Mouse (Mus musculus) embryo, embryonic 10.5 days (tissue): ENCODE results near the gene Gm10203.
"Not testable (repeated sequence)": the region's sequence is repeated elsewhere in the genome, so short reads cannot be mapped to it uniquely, and the experiment has no call there.

Experiments
- DNase-seq: peaks from one replicate; pipeline ENCODE4 v3.0.0-alpha.2; 2015; ENCODE audit warnings: low spot score

The Gm10203 gene

GRCm38 (mm10) chr6:149134391-149135150 lies 4.6 kb downstream of the Gm10203 start:
- peak; percentile 50 for DNase-seq

DNA sequence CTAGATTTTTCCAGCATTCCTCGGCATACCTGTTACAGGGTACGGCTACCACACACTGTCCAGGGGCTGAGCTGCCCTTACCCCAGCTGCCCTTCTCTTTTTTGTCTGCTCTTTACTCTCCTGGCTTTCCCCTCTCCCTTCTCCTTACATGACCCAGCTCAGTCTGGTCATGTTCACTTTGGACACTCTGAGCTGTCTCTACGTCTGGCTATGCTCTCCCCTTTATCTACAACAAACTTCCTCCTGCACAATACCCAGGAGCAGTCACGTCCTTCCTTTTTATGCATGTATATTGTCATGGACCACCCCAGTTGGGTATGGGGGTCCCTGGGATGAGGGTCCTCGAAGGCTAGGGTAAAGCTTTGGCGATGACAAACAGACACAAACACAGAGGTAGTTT lies 5.7 kb downstream of the Gm10203 start:
- no peak for DNase-seq

DNA sequence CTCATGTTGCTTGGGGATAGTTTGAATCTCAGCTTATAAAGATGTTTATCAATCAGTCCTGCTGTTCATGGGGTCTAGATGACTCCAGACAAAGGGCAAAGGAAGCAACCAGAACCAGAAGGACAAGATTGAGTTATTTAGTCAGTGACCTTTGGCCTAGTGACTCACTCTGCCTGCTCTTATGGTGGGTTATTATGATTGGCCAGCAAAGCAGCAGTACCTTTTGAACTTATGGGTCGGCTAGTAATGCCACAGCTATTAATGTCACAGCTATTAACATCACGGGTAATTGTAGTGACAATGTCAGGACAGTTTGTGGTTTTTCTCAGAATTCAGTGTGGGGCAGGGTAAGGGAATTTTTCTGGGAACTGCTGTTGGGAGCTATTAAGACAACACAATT lies 8.0 kb downstream of the Gm10203 start:
- DNase-seq, result no peak

GRCm38 (mm10) chr6:149139011-149139410 lies 9.0 kb downstream of the Gm10203 start:
- no peak for DNase-seq

DNA sequence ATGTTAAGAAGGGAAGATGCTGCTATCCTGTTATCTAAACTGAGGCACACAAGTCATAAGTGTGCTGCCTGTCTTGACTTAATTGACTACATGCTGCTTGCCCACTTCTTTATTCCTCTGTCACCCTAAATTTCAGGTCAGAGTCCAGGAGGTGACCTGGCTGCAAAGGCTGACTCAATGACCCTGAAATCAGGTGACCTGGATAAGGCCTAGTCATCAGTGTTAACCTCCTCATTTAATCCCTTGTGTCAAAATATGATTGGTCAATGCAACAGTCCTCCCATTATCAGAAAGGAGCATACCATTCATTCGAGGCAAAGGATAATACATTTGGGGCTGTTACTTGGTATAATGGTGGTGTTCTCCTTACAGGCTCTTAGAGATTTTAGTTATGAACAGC lies 9.5 kb downstream of the Gm10203 start, which contains the start of gene Etfbkmt:
Gene Etfbkmt, plus strand, starts transcription at position 379 of the 400 bp plus-strand sequence.
- no peak for DNase-seq

DNA sequence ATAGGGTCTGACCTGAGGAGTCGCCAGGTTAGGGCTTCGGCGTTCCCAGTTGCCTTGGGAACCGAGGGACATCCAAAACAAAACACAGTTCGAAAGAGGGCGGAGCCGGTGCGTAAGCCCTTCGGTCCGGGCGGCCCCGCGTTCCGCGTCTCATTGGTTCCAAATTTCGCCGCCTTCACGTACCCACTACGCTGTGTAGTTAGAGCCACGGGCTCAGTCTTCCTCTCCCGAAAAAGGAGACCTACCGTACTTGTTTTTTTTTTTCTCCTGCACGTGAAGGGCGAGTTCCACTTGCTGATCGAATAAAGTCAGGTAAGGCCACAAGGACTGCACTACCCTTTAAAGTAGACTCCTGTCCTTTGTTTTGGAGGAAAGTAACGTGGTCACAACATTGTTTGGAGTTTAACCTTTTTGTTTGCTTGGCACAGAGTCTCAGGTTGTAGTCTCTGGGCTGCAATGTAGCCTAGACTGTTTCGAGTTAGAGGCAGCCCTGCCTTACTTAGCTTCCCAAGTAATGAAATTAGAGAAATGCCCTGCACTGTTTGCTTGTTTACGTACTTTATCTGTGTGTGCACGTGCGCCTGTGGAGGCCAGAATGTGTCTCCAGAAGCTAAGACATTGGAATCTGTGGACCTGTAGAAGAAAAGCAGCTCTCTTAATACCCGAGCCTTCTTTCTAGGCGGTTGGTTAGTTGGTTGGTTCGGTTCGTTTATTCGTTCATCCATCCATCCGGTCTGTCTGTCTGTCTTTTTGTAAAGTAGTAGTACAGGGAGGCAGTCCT lies 11.6 kb downstream of the Gm10203 start:
- DNase-seq, result peak; percentile 95

DNA sequence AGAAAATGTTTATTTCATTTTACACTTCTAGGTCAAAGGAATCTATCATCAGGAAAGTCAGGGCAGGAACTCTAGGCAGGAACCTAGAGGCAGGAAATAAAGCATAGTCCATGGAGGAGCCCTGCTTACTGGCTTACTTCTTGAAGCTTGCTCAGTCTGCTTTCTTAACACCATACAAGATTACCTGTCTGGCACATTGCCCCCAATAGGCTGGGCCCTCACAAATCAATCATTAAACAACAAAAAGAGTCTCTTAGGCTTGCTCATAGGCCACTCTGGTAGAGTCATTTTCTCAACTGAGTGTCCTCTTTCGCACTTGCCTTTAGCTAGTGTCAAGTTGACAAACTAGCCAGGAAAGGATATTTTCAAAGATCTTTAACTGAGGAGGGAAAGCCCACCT lies 15.2 kb downstream of the Gm10203 start:
- DNase-seq, result no peak

DNA sequence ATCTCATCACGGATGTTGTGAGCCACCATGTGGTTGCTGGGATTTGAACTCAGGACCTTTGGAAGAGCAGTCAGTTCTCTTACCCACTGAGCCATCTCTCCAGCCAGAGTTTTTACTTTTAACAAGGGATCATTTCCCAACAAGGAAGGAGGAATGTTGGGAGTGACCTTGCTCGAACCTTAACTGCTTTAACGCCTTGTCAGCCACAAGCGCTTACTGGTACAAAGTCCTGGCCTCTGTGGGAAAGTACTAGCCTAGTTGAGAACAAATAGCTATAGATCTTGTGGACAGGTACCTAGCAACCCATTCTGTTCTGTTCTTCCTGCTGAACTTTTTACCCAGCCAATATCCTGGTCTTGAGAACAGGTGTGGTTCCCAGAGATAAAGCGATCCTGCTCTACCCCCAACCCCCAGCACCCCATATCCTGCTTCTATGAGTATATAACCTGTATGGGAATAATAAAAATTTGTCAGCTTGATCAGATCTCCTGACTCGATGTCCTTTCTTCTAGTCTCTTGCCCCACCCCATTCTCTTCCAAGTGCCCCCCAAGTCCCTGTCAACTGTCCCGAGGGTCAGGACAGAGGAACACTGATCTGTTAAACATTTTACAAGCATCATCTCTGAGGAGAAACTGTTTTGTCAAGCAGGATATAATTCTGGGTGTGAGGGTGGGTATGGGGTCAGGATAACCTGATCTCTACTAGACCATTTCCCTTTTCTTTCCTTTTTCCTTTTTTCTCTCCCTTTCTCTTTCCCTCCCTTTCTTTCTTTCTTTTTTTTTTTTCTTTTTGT lies 18.7 kb downstream of the Gm10203 start:
- DNase-seq, result no peak

DNA sequence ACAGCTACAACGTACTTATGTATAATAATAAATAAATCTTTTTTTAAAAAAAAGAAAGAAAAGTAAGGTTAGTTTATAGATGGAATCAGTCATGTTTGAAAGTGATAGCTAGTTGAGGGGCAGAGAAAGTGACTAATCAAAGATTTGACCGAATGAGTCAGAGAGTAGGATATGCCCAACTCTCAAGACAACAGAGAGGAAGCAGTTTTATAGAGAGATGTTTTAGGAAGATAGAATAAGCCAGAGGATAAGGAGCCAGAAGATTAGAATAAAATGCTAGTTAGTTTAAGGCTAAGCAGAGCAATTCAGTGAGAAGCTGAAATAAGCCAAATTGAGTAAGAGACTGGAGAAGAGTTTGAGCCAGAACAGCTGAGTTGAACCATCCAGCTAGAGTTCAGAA lies 22.1 kb downstream of the Gm10203 start:
- no peak for DNase-seq

- no peak for DNase-seq
Measured at GRCm38 (mm10) chr6:149153473-149154115, 23.6 kb downstream of the Gm10203 start.

GRCm38 (mm10) chr6:149154116-149155030 lies 24.4 kb downstream of the Gm10203 start:
- peak; percentile 43 for DNase-seq

DNA sequence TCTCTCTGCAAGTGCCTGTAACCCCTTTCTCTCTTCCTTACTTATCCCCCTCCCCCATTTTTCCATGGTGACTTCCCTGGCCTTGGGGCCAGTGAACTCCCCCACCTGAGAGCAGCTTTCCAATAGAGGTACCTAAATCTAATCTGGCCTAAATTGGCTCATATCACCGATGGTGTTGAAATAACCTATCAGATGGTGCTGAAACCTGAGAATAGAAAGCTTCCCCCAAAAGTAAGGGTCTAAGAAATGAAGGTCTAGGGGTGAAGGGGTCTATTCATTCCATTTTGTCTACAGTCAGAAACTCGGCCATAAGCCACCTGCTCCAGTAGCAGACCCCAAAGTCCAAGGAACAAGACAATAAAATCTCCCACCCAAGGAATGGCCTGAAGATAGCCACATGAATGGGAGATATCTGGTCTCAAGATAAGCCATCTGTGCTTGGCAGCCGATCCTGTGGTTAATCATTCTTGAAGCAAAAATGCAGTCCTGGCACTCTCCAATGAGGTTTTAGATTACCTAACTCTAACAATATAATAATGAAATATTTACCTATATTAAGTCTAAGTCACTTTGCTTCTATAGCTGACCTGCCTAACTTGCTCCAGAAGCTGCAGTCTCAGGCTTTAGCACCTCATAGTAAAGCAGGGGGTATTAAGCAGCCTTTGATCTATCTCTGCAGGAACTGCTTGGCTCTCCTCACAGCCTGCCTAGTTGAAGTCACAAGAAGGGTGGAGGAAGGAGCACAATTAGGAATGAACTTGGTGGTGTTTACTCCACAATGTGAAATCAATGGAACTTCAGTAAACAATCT lies 25.3 kb downstream of the Gm10203 start:
- no peak for DNase-seq

- DNase-seq, result not testable (repeated sequence)
Measured at GRCm38 (mm10) chr6:149167038-149167437, 37.1 kb downstream of the Gm10203 start.

DNA sequence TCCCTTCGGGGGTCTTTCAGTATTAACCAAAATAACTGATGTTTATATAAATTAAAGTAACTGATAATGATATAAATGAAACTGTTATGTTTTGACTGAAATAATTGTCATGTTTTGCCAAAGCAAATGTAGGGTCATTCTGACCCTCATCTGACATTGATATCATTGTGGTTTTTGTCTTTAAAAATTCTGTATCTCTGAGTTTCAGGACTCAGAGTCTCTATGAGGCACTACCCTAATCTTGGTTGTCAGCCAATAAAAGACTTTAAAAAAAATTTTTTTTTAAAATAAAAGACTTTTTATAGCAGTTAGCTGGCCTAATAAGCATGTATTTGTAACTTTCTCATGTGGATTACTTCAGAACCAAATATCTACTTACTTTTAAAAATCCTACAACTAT lies 37.7 kb downstream of the Gm10203 start:
- no peak for DNase-seq

GRCm38 (mm10) chr6:149168436-149168835 lies 38.5 kb downstream of the Gm10203 start:
- no peak for DNase-seq

DNA sequence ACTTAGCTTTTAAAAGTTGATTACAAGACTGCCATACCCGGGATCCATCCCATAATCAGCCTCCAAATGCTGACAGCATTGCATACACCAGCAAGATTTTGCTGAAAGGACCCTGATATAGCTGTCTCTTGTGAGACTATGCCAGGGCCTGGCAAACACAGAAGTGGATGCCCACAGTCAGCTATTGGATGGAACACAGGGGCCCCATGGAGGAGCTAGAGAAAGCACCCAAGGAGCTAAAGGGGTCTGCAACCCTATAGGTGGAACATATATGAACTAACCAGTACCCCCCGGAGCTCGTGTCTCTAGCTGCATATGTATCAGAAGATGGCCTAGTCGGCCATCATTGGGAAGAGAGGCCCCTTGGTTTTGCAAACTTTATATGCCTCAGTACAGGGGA lies 40.0 kb downstream of the Gm10203 start:
- DNase-seq, result not testable (repeated sequence)

- DNase-seq, result peak; percentile 15
Measured at GRCm38 (mm10) chr6:149173831-149174625, 44.1 kb downstream of the Gm10203 start.

DNA sequence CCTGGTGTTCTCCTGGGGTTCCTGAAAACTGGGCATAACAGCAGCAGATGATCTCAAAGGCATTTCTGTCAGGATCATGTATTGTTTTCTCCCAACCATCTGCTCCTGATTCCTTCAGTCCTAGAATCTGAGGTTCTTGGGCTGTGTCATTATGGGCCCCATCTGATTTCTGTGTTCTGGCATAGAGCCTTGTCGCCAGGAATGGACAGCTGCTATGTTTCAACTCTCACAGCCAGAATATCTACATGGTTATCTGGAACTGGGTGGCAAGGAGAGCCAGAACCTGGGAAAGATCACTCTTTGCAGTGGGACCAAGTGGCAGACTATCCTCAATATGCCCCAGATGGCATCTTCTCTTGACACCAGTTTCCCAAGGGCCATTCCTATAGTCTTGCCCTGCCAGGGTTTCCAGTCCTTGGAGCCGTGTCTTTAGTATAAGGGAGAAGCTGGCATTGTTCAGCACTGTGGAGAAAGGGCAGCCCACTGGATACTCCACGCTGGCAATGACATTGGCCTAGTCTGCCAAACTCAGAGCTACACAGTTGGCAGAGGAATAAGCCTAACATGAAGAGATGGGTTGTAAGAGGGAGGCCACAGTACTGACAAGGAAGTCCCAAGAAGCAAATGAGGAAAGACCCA lies 45.1 kb downstream of the Gm10203 start:
- no peak for DNase-seq

DNA sequence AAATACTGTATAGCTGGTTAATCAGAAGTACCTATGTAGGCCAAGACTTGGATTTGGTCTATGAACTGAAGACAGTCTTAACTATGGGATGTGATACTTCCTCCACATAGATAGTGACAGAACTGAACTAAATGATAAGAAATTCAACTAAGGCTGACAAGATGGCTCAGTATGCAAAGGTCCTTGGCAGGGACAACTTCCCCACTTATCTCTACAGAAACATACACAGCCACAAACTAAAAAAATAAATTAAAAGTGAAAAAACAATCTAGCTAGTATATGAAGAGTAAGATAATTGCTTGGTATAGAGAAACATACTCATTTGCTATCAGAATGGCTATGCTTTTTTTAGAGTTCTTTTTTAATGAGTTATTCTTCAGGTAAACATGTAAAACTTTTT lies 49.1 kb downstream of the Gm10203 start:
- no peak for DNase-seq
